Mouse (Mus musculus) v-Abl transformed pro-B cells (cell line): Measurements from ENCODE around the gene Cdc27.

ENCODE experiments used
- in situ Hi-C, 2 experiments: fragments of 400-800 bp; cut with MboI; formaldehyde crosslinking; loops; one replicate each; pipeline ENCODE4 v1.15.1; 2025; ENCODE audit not compliant: unreplicated experiment in 2 of 2

The Cdc27 gene

GRCm38 (mm10) chr11:104536843-104537242 is 13.6 kb downstream of the Cdc27 start:
- in situ Hi-C loops: no loop called here

GRCm38 (mm10) chr11:104525935-104526334 is 24.5 kb downstream of the Cdc27 start:
- in situ Hi-C loops: no loop called here

- in situ Hi-C loops: loop anchor here (5.0 to 25.0 kb wide), 3 partner anchors 75 to 475 kb away; no protein-coding TSS in a partner anchor
Measured at GRCm38 (mm10) chr11:104512436-104512835, 38.0 kb downstream of the Cdc27 start.

- in situ Hi-C loops: loop anchor here (5.0 to 25.0 kb wide), 3 partner anchors 77 to 477 kb away; no protein-coding TSS in a partner anchor
Measured at GRCm38 (mm10) chr11:104510606-104511005, 39.8 kb downstream of the Cdc27 start.

GRCm38 (mm10) chr11:104508455-104508854 is 42.0 kb downstream of the Cdc27 start:
- in situ Hi-C loops: loop anchor here (10.0 to 25.0 kb wide), 2 partner anchors 479 to 616 kb away; partner anchors contain the start of gene Mettl2 (in 2 of the 2)

GRCm38 (mm10) chr11:104488292-104488691 is 62.1 kb downstream of the Cdc27 start:
- in situ Hi-C loops: loop anchor here in 1 of 2 experiments (25.0 kb wide), 1 partner anchor 1424 kb away; no protein-coding TSS in a partner anchor

- in situ Hi-C loops: loop anchor here in 1 of 2 experiments (25.0 kb wide), 1 partner anchor 1430 kb away; no protein-coding TSS in a partner anchor
Measured at GRCm38 (mm10) chr11:104481971-104482370, 68.4 kb downstream of the Cdc27 start.

- in situ Hi-C loops: loop anchor here in 1 of 2 experiments (25.0 kb wide), 1 partner anchor 1433 kb away; no protein-coding TSS in a partner anchor
Measured at GRCm38 (mm10) chr11:104479505-104479904, 70.9 kb downstream of the Cdc27 start.

GRCm38 (mm10) chr11:104469371-104469835 is 81.0 kb downstream of the Cdc27 start:
- in situ Hi-C loops: loop anchor here in 1 of 2 experiments (10.0 kb wide), 1 partner anchor 655 kb away; the partner anchor contains the start of gene Mettl2

GRCm38 (mm10) chr11:104468751-104469268 is 81.6 kb downstream of the Cdc27 start, which contains the start of gene Kansl1:
Gene Kansl1, minus strand, starts transcription at chr11:104468861.
- in situ Hi-C loops: loop anchor here in 1 of 2 experiments (10.0 kb wide), 1 partner anchor 656 kb away; the partner anchor contains the start of gene Mettl2

- in situ Hi-C loops: loop anchor here in 1 of 2 experiments (10.0 kb wide), 1 partner anchor 657 kb away; the partner anchor contains the start of gene Mettl2
Measured at GRCm38 (mm10) chr11:104467698-104468097, 82.7 kb downstream of the Cdc27 start.

GRCm38 (mm10) chr11:104461551-104461950 is 88.9 kb downstream of the Cdc27 start:
- in situ Hi-C loops: loop anchor here (5.0 to 10.0 kb wide), 2 partner anchors 144 to 663 kb away; partner anchors contain the start of gene Mettl2 (in 1 of the 2)

GRCm38 (mm10) chr11:104459671-104460070 is 90.7 kb downstream of the Cdc27 start:
- in situ Hi-C loops: loop anchor here (5.0 to 10.0 kb wide), 5 partner anchors 77 to 665 kb away; partner anchors contain the start of gene Mettl2 (in 1 of the 2)

- in situ Hi-C loops: loop anchor here in 1 of 2 experiments (5.0 to 10.0 kb wide), 3 partner anchors 76 to 146 kb away; no protein-coding TSS in a partner anchor
Measured at GRCm38 (mm10) chr11:104458507-104458906, 91.9 kb downstream of the Cdc27 start.
